Mouse (Mus musculus): ENCODE measurements around the gene Olfr523.

Gene Olfr523

DNA sequence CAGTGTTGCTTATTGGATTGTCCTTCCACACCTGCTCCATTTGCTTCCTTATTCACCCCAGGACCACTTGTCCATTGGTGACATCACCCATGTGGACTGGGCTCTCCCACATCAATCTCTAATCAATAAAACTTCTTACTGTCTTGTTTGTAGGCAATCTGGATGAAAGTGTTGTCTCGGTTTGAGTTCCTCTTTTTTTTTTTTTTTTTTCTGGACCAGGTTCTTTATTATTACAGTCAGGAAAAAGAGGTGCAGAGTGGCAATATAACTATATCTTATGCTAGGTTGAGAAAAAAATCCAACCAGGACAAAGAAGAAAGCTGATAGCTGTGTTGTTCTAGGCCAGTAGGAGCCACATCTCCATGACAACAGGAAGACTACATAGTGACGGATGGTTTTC, 7.7 kb downstream of the Olfr523 start:
- DNase-seq (ENCODE audit: low spot score in 2 of 2): no peak

GRCm38 (mm10) chr7:140184206-140184605, 11.2 kb downstream of the Olfr523 start:
- no peak for DNase-seq (ENCODE audit: low spot score in 2 of 2)

- peak; percentile 25 to 38 for DNase-seq (ENCODE audit: low spot score in 2 of 2)
Measured at GRCm38 (mm10) chr7:140186646-140187620, 13.9 kb downstream of the Olfr523 start.

DNA sequence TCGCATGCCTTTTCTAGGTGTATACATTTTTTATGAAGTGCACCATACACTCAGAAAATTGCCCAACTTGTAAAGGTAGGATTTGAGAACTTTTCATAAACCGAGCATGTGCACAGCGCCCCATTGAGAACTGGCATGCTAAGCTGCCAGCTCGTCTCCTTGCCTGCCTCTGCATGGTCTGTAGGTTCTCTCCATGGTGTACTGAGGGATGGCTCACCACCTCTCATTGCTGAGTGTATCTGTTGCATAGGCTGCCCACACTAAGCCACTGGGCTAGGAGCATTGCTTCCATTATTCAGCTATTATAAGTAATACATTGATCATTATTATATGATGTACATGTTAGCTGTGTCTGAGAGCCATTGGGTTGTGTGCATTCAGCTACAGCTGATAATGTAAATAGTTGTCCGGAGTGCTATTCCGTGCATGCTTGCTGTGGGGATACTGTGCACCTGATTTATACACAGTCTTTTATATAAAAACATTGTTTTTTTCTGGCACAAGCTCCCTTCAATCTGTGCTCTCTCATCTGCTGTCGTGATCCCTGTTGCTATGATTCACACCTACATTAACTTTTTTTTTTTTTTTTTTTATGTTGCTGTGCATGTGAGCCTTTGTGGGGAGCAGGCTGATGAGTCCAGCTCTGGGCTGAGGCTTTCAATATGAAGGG, 14.8 kb downstream of the Olfr523 start:
- DNase-seq (ENCODE audit: low spot score in 2 of 2): no peak

- no peak for DNase-seq (ENCODE audit: low spot score in 2 of 2)
Measured at GRCm38 (mm10) chr7:140188391-140189328, 15.6 kb downstream of the Olfr523 start.

GRCm38 (mm10) chr7:140190435-140190834, 17.4 kb downstream of the Olfr523 start:
- no peak for DNase-seq (ENCODE audit: low spot score in 2 of 2)

- no peak for DNase-seq (ENCODE audit: low spot score in 2 of 2)
Measured at GRCm38 (mm10) chr7:140192445-140192844, 19.4 kb downstream of the Olfr523 start.

GRCm38 (mm10) chr7:140192851-140193250, 19.8 kb downstream of the Olfr523 start:
- DNase-seq (ENCODE audit: low spot score in 2 of 2): no peak

DNA sequence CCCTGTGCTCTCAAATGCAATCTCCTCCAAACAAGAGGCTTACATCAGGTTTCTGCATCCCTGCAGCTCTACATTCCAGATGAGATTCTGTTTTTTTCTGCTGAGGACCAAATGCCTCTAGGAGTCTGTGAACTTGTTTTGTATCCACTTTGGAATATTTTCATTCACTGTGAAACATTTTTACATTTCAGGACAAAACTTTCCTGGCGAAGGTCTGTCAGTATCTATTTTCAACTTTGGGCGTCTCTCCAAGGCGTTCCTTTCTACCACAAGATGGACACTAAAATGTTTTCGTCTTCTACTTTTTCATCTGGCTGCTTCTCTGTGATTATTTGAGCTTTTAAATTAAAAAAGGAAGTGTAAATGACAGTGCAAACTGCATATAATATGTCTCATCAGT, 21.0 kb downstream of the Olfr523 start:
- DNase-seq (ENCODE audit: low spot score in 2 of 2): peak in 1 of 2 experiments; percentile 31

- DNase-seq (ENCODE audit: low spot score in 2 of 2): no peak
Measured at GRCm38 (mm10) chr7:140196002-140196401, 23.0 kb downstream of the Olfr523 start.

- DNase-seq (ENCODE audit: low spot score in 2 of 2): no peak
Measured at GRCm38 (mm10) chr7:140201090-140201489, 28.1 kb downstream of the Olfr523 start.

DNA sequence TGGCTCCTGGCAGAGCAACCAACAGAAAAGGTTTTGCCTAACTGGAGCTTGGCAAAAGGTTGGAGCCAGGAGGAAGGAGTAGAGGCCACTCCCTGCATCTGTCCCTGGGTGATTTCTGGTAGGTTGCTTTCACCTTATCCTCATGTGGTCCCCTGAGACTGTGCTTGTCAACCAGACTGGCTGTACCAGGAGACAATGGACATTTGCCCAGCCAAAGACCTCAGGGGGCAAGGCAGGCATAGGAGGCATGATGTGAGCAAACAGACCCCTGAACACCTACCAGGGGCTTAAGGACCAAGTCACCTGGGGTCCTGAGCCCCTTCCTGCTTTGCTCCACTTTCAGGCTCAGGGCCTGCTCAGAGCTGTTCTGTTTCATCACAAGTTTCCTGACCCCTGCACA, 32.8 kb downstream of the Olfr523 start, which contains the start of gene Olfr524:
TSS of gene Olfr524 (minus strand) at position 101 of the 400 bp plus-strand sequence.
- DNase-seq (ENCODE audit: low spot score in 2 of 2): no peak

DNA sequence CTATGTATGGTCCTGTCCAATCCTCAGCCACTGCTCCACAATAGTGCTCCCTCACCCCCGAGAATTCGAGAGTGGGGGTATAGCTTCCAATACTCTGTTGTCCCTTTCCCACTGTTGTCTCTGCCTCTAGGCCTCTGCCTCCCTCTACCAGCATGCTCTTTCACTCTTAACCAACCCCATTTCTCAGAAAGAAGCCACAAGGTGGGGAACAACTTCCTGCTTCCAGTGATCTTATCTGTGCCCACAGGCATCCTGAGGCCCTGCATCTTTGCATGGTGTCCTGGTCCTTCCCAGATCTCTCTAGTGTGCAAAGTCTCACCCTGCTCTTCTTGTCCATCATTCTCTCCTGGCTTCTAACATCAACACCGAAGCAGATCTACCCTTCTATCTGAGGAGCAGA, 33.9 kb downstream of the Olfr523 start:
- DNase-seq (ENCODE audit: low spot score in 2 of 2): no peak

DNA sequence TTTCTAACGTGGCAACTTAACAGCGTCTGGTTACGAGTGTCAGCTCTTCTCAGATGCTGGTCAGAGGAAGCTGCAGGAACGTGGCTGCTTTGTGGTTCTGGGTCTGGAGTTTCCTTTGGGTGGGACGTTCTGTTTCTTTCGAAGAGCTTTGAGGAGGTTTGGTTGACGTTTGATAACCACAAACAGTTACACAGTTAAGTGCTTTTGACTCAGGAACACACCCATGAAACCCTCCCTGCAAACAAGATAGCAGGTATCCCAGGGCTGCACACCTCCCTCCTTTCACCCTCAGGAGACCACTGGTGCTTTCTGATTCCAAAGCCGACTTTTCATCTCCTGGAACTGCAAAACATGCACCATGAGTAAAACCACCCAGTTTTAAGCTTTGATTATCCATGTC, 35.1 kb downstream of the Olfr523 start:
- DNase-seq (ENCODE audit: low spot score in 2 of 2): no peak

- no peak for DNase-seq (ENCODE audit: low spot score in 2 of 2)
Measured at GRCm38 (mm10) chr7:140208677-140209076, 35.7 kb downstream of the Olfr523 start.

GRCm38 (mm10) chr7:140213841-140214240, 40.8 kb downstream of the Olfr523 start:
- DNase-seq (ENCODE audit: low spot score in 2 of 2): no peak

DNA sequence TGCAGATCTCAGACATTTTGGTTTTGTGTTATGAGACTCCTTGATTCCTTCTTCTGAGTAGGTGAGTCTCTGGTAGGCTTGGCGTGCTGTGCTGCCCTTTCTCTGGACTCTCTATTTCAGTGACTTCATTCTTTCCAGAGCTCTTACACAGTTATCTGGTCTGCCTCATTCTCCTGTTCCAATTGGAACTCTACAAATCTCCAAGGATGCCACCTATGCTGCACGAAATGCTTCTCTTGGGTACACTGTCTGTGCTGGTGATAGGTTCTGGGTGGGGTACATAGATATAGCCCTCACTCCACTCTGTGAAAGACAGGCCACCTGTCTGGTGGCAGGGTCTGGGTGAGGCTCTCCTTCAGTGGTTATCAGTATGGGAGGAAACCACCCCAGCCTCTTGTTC, 45.0 kb downstream of the Olfr523 start, which contains the start of gene Cd163l1:
TSS of gene Cd163l1 (plus strand) at position 301 of the 400 bp plus-strand sequence.
- DNase-seq (ENCODE audit: low spot score in 2 of 2): no peak

DNA sequence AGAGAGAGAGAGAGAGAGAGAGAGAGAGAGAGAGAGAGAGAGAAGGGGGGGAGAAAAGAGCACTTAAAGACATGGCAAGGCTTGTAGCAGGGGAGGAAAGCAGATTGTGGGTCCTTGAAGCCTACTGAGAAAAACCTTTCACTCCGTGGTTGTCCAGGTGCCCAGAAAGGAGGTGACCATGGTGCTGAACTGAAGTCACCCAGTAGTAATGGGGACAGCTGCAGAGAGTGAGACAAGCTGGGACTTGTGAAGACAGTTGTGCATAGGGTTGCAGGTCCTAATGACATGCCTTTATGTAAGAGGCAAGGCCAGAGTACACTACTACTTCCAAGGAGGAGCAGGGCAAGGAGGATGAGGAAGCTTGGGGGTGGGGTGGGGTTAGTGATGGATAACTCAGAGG, 46.3 kb downstream of the Olfr523 start:
- DNase-seq (ENCODE audit: low spot score in 2 of 2): no peak

DNA sequence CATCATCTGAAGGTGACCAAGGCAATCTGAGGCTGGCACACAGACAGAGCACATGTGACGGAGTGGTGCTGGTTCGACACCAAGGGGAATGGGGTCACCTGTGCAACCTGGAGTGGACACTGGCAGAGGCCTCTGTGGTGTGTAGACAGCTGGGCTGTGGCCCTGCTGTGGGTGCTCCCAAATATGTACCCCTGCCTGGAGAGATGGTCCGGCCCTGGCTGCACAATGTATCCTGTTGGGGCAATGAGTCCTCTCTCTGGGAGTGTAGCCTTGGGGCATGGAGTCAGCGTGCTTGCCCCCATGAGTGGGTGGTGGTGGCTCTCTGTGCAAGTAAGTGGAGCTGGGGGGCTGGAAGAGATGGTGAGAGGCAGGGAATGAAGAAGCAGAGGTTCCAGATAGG, 47.4 kb downstream of the Olfr523 start:
- no peak for DNase-seq (ENCODE audit: low spot score in 2 of 2)

- DNase-seq (ENCODE audit: low spot score in 2 of 2): no peak
Measured at GRCm38 (mm10) chr7:140224209-140224608, 51.2 kb downstream of the Olfr523 start.
